Mouse (Mus musculus): ENCODE measurements around the gene Cerkl.

DNA sequence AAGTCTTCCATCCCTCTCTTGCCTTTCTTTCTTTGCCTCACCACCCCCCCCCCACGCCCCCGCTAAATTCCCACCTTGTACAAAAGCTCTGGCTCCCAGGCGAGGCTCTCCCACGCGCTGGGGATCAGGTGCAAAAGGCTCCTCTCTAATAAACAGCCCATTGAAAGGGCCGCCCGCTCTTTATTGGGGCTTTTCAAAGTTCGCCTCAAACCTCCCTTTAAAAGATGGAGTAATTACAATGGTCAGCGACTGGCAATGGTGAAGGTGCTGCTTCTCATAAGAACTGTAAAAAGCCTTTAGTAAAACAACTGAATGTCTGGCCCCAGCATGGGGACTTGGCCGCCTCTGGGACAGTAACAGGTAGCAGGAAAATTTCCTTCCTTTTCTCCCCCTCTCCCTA lies 939 bp downstream of the Cerkl start:
- no peak for TF ChIP-seq CTCF (IDR thresholded peaks at IDR 0.05; ENCODE audit: extremely low read depth, insufficient read length, insufficient replicate concordance, low read depth, low read length)
- no peak for TF ChIP-seq POLR2A (IDR thresholded peaks at IDR 0.05; ENCODE audit: low read depth, low read length)
